Mouse (Mus musculus): ENCODE data around the gene Wdr24.
"Not testable (repeated sequence)": the region's sequence is repeated elsewhere in the genome, so short reads cannot be mapped to it uniquely, and the experiment has no call there.

The Wdr24 gene

GRCm38 (mm10) chr17:25807452-25807851, 16.0 kb upstream of the Wdr24 start:
- not testable (repeated sequence) for DNase-seq (ENCODE audit: extremely low spot score)

GRCm38 (mm10) chr17:25808028-25808427, 15.4 kb upstream of the Wdr24 start:
- no peak for DNase-seq (ENCODE audit: extremely low spot score)

- peak; percentile 79 for DNase-seq (ENCODE audit: extremely low spot score)
Observed at GRCm38 (mm10) chr17:25808789-25809605, 14.4 kb upstream of the Wdr24 start, which contains the start of gene Fbxl16. Gene Fbxl16 (plus strand): TSS chr17:25809085.

GRCm38 (mm10) chr17:25809606-25810340, 13.7 kb upstream of the Wdr24 start:
- DNase-seq (ENCODE audit: extremely low spot score) = peak; percentile 29

GRCm38 (mm10) chr17:25810890-25811289, 12.5 kb upstream of the Wdr24 start:
- DNase-seq (ENCODE audit: extremely low spot score) = no peak

GRCm38 (mm10) chr17:25813471-25813870, 10.0 kb upstream of the Wdr24 start:
- DNase-seq (ENCODE audit: extremely low spot score) = peak; percentile 92

GRCm38 (mm10) chr17:25817662-25818061, 5.8 kb upstream of the Wdr24 start:
- DNase-seq (ENCODE audit: extremely low spot score) = no peak

- DNase-seq (ENCODE audit: extremely low spot score) = no peak
Observed at GRCm38 (mm10) chr17:25818851-25819780, 4.3 kb upstream of the Wdr24 start.

GRCm38 (mm10) chr17:25824362-25825142, 1.1 kb downstream of the Wdr24 start:
- no peak for DNase-seq (ENCODE audit: extremely low spot score)

- DNase-seq (ENCODE audit: extremely low spot score) = no peak
Observed at GRCm38 (mm10) chr17:25825311-25825710, 1.9 kb downstream of the Wdr24 start.

GRCm38 (mm10) chr17:25825984-25826570, 2.6 kb downstream of the Wdr24 start:
- DNase-seq (ENCODE audit: extremely low spot score) = no peak

GRCm38 (mm10) chr17:25827011-25827410, 3.6 kb downstream of the Wdr24 start:
- no peak for DNase-seq (ENCODE audit: extremely low spot score)

GRCm38 (mm10) chr17:25827546-25828222, 4.3 kb downstream of the Wdr24 start:
- DNase-seq (ENCODE audit: extremely low spot score) = no peak

- DNase-seq (ENCODE audit: extremely low spot score) = no peak
Observed at GRCm38 (mm10) chr17:25828223-25828594, 4.8 kb downstream of the Wdr24 start.

- peak; percentile 86 for DNase-seq (ENCODE audit: extremely low spot score)
Observed at GRCm38 (mm10) chr17:25828712-25829557, 5.5 kb downstream of the Wdr24 start, which contains the start of gene Jmjd8. Gene Jmjd8 (plus strand): TSS chr17:25828867.

GRCm38 (mm10) chr17:25829558-25830017, 6.2 kb downstream of the Wdr24 start:
- DNase-seq (ENCODE audit: extremely low spot score) = no peak

- DNase-seq (ENCODE audit: extremely low spot score) = no peak
Observed at GRCm38 (mm10) chr17:25830200-25830753, 6.8 kb downstream of the Wdr24 start.

GRCm38 (mm10) chr17:25830806-25831431, 7.5 kb downstream of the Wdr24 start:
- DNase-seq (ENCODE audit: extremely low spot score) = no peak

Measured in embryo, embryonic 9.5 days (tissue).